Mouse (Mus musculus) liver, embryonic 14.5 days (tissue): Measurements from ENCODE around the gene Mettl7b. TPM values are rescaled to one million over a fixed set of nuclear protein-coding genes. Genes with fewer than 3 reads are reported as not detected.

Source experiments
- ATAC-seq: fragments of 200-750 bp; cut with Nextera tagmentation; 2 replicates; pipeline ENCODE4 v1.8.0; 2017; ENCODE audit warnings: moderate number of reproducible peaks, mild to moderate bottlenecking, moderate library complexity; ENCODE audit not compliant: insufficient read depth
- DNase-seq, 3 experiments: peaks; one replicate each; pipeline ENCODE4 v3.0.0-alpha.2; 2012 to 2013; ENCODE audit warnings: low read depth in 3 of 3, low spot score in 3 of 3
- H3K27ac ChIP-seq: fragments of 300-500 bp; sonication (generic); 2 replicates; pipeline ENCODE4 v1.5.1; 2014; ENCODE audit warnings: moderate library complexity, mild to moderate bottlenecking, control low read depth, inconsistent platforms
- H3K27me3 ChIP-seq: fragments of 300-500 bp; sonication (generic); 2 replicates; pipeline ENCODE4 v1.6.1; 2014; ENCODE audit warnings: mild to moderate bottlenecking, low read length, moderate library complexity; ENCODE audit not compliant: control insufficient read depth, insufficient read depth
- H3K36me3 ChIP-seq: fragments of 300-500 bp; sonication (generic); replicated peaks from 2 replicates; pipeline ENCODE4 v1.6.1; 2014; ENCODE audit warnings: low read depth; ENCODE audit not compliant: control insufficient read depth, insufficient read depth
- H3K4me1 ChIP-seq, 2 experiments: fragments of 200-500 bp in 1 of 2; fragments of 300-500 bp in 1 of 2; sonication (generic) in 1 of 2; replicated peaks; 2 replicates each; pipeline ENCODE4 v1.6.1; 2012 to 2014; ENCODE audit warnings: antibody characterized with exemption in 1 of 2, inconsistent platforms in 1 of 2, low read length in 1 of 2; ENCODE audit not compliant: control insufficient read depth in 2 of 2, insufficient read depth in 2 of 2
- H3K4me2 ChIP-seq: fragments of 300-500 bp; sonication (generic); 2 replicates; pipeline ENCODE4 v1.6.1; 2014; ENCODE audit warnings: low read depth, mild to moderate bottlenecking, control low read depth, moderate library complexity
- H3K4me3 ChIP-seq, 2 experiments: fragments of 200-500 bp in 1 of 2; fragments of 300-500 bp in 1 of 2; sonication (generic) in 1 of 2; 2 replicates each; pipeline ENCODE4 v1.5.1; 2012 to 2014; ENCODE audit warnings: low read depth in 2 of 2, low read length in 2 of 2, mild to moderate bottlenecking in 2 of 2, control low read depth in 1 of 2, inconsistent platforms in 1 of 2, moderate library complexity in 1 of 2; ENCODE audit not compliant: insufficient read depth in 1 of 2
- H3K9ac ChIP-seq: fragments of 300-500 bp; sonication (generic); replicated peaks from 2 replicates; pipeline ENCODE4 v1.6.1; 2014; ENCODE audit warnings: mild to moderate bottlenecking, control low read depth, moderate library complexity
- H3K9me3 ChIP-seq: fragments of 300-500 bp; sonication (generic); 2 replicates; pipeline ENCODE4 v1.6.1; 2016; ENCODE audit warnings: low read length, mixed read lengths; ENCODE audit not compliant: control insufficient read depth
- CTCF ChIP-seq: IDR thresholded peaks from 2 replicates; pipeline ENCODE4 v1.5.1; 2016; ENCODE audit warnings: antibody characterized with exemption, low read depth, control low read depth
- EP300 ChIP-seq: IDR thresholded peaks from 2 replicates; pipeline ENCODE4 v1.6.1; 2016; ENCODE audit warnings: antibody characterized with exemption, low read depth
- WGBS: fragments of 180-500 bp; shearing (Covaris S2); extraction: QIAGEN DNeasy Blood & Tissue Kit; methylation state at CpG from one replicate; pipeline ENCODE4 v1.1.7; 2014; ENCODE audit not compliant: insufficient replicate concordance; 5-methylcytosine and 5-hydroxymethylcytosine counted together
- polyA plus RNA-seq, 2 experiments: library from polyadenylated mRNA; depleted of rRNA in 1 of 2; stranded (reverse) in 1 of 2; unstranded in 1 of 2; fragments of >200 nt; fragmentation: Nextera tagmentation in 1 of 2; extraction: Ambion mirVana in 1 of 2; gene quantifications; 2 replicates each; pipeline versions ENCODE4 v1.2.1 to v1.2.3; 2012 to 2014

The Mettl7b gene
- polyA plus RNA-seq, 2 experiments: not detected

GRCm38 (mm10) chr10:128965871-128966270 is 5.1 kb upstream of the Mettl7b start:
- DNase-seq (no peak), ATAC-seq (no peak)
- no peak for TF ChIP-seq CTCF
- Histone ChIP-seq H3K9ac (no peak overlapping the region), H3K4me2 (no peak overlapping the region), H3K4me1 (peaks cover 0 to 4% of the 10 kb centered on the region in 2 experiments; a peak in 1 of 4 replicates), H3K27ac (no peak overlapping the region), H3K4me3 (no peak overlapping the region), H3K27me3 (no peaks in the 10 kb centered on the region), H3K36me3 (no peaks in the 10 kb centered on the region), H3K9me3 (no peaks in the 10 kb centered on the region)
- WGBS: 52% methylated on average over 6 of the region's 6 CpGs

GRCm38 (mm10) chr10:128964961-128965360 is 4.2 kb upstream of the Mettl7b start:
- Histone ChIP-seq H3K4me3 (no peak overlapping the region), H3K4me1 (peaks cover 0 to 6% of the 10 kb centered on the region in 2 experiments; a peak in 1 of 4 replicates), H3K27me3 (no peaks in the 10 kb centered on the region), H3K9me3 (no peaks in the 10 kb centered on the region), H3K36me3 (no peaks in the 10 kb centered on the region), H3K4me2 (no peak overlapping the region), H3K9ac (no peak overlapping the region), H3K27ac (no peak overlapping the region)
- ATAC-seq (peak; percentile 77), DNase-seq (peak in 2 of 3 experiments; percentile 15 to 20)
- WGBS: 36% methylated on average over 2 of the region's 2 CpGs
- TF ChIP-seq CTCF: no peak
- TF ChIP-seq EP300: no peak

GRCm38 (mm10) chr10:128960142-128960541 is 646 bp downstream of the Mettl7b start:
- Histone ChIP-seq H3K9ac (no peak overlapping the region), H3K4me1 (peaks cover 0 to 6% of the 10 kb centered on the region in 2 experiments; a peak in 1 of 4 replicates), H3K9me3 (no peaks in the 10 kb centered on the region), H3K27me3 (no peaks in the 10 kb centered on the region; the same call in 1 of the 2 replicates), H3K4me3 (no peak overlapping the region), H3K36me3 (no peaks in the 10 kb centered on the region), H3K27ac (no peak overlapping the region), H3K4me2 (no peak overlapping the region)
- no peak for TF ChIP-seq CTCF
- no peak for TF ChIP-seq EP300
- 61% methylated on average over 4 of the region's 4 CpGs for WGBS
- DNase-seq: no peak
- ATAC-seq: no peak

GRCm38 (mm10) chr10:128958340-128958739 is 2.4 kb downstream of the Mettl7b start:
- no peaks in the 10 kb centered on the region for H3K9me3 ChIP-seq

GRCm38 (mm10) chr10:128950208-128950887 is 10.4 kb downstream of the Mettl7b start:
- ATAC-seq (no peak), DNase-seq (no peak)
- Histone ChIP-seq H3K4me1 (no peaks in the 10 kb centered on the region), H3K9me3 (no peaks in the 10 kb centered on the region), H3K4me2 (no peak overlapping the region), H3K27me3 (no peaks in the 10 kb centered on the region; the same call in 1 of the 2 replicates), H3K9ac (no peak overlapping the region), H3K36me3 (no peaks in the 10 kb centered on the region), H3K4me3 (no peak overlapping the region), H3K27ac (no peak overlapping the region)
- WGBS: 48% methylated on average over 16 of the region's 16 CpGs
- TF ChIP-seq CTCF (no peak), EP300 (no peak)

More at GRCm38 (mm10) chr10:128958340-128958739, 2.4 kb downstream of the Mettl7b start:
- H3K27ac ChIP-seq: no peak overlapping the region
- TF ChIP-seq CTCF: no peak
- no peak for TF ChIP-seq EP300
- H3K4me2 ChIP-seq: no peak overlapping the region
- H3K4me1 ChIP-seq: 0 out of 4 replicates have a peak, but pooled peaks cover 0 to 2% of the 10 kb centered on the region in 2 experiments
- WGBS: 59% methylated on average over 10 of the region's 10 CpGs
- ATAC-seq (no peak), DNase-seq (no peak)
- no peaks in the 10 kb centered on the region for H3K36me3 ChIP-seq
- no peak overlapping the region for H3K4me3 ChIP-seq
- H3K9ac ChIP-seq: no peak overlapping the region
- H3K27me3 ChIP-seq: no peaks in the 10 kb centered on the region; the same call in 1 of the 2 replicates
